Mouse (Mus musculus) neural tube, embryonic 15.5 days (tissue): ENCODE data around the gene Mmp20. TPM values are rescaled to one million over a fixed set of nuclear protein-coding genes. Genes with fewer than 3 reads are reported as not detected.
A peak's percentile ranks its signal among the peaks of the same experiment; 100 is the strongest.

Experiments used
- ATAC-seq: fragments of 200-750 bp; cut with Nextera tagmentation; 2 replicates; pipeline ENCODE4 v1.8.0; 2017; ENCODE audit warnings: mild to moderate bottlenecking, moderate TSS enrichment, moderate library complexity; ENCODE audit not compliant: low FRiP score
- H3K27ac ChIP-seq: fragments of 300-500 bp; sonication (generic); replicated peaks from 2 replicates; pipeline ENCODE4 v1.5.1; 2015; ENCODE audit warnings: mild to moderate bottlenecking, inconsistent platforms
- H3K27me3 ChIP-seq: fragments of 300-500 bp; sonication (generic); replicated peaks from 2 replicates; pipeline ENCODE4 v1.6.1; 2015; ENCODE audit warnings: inconsistent platforms
- H3K36me3 ChIP-seq: fragments of 300-500 bp; sonication (generic); 2 replicates; pipeline ENCODE4 v1.6.1; 2015; ENCODE audit warnings: inconsistent platforms
- H3K4me1 ChIP-seq: fragments of 300-500 bp; sonication (generic); 2 replicates; pipeline ENCODE4 v1.6.1; 2015; ENCODE audit warnings: inconsistent platforms
- H3K4me2 ChIP-seq: fragments of 300-500 bp; sonication (generic); 2 replicates; pipeline ENCODE4 v1.6.1; 2015; ENCODE audit warnings: inconsistent platforms, mild to moderate bottlenecking, moderate library complexity
- H3K4me3 ChIP-seq: fragments of 300-500 bp; sonication (generic); replicated peaks from 2 replicates; pipeline ENCODE4 v1.5.1; 2015; ENCODE audit warnings: mild to moderate bottlenecking, inconsistent platforms
- H3K9ac ChIP-seq: fragments of 300-500 bp; sonication (generic); replicated peaks from 2 replicates; pipeline ENCODE4 v1.6.1; 2015; ENCODE audit warnings: mild to moderate bottlenecking, inconsistent platforms
- H3K9me3 ChIP-seq: fragments of 300-500 bp; sonication (generic); replicated peaks from 2 replicates; pipeline ENCODE4 v1.6.1; 2016; ENCODE audit warnings: inconsistent platforms
- WGBS: fragments of 180-500 bp; shearing (Covaris S2); methylation state at CpG from one replicate; pipeline ENCODE4 v1.1.7; 2015; ENCODE audit warnings: mixed read lengths; 5-methylcytosine and 5-hydroxymethylcytosine counted together
- polyA plus RNA-seq: library from polyadenylated mRNA; unstranded; fragments of >200 nt; fragmentation: Nextera tagmentation; extraction: Ambion mirVana; gene quantifications from 2 replicates; pipeline ENCODE4 v1.2.1, GENCODE M21; 2015

Mmp20 gene
- polyA plus RNA-seq, 1 experiment from 2014 or later: not detected

DNA sequence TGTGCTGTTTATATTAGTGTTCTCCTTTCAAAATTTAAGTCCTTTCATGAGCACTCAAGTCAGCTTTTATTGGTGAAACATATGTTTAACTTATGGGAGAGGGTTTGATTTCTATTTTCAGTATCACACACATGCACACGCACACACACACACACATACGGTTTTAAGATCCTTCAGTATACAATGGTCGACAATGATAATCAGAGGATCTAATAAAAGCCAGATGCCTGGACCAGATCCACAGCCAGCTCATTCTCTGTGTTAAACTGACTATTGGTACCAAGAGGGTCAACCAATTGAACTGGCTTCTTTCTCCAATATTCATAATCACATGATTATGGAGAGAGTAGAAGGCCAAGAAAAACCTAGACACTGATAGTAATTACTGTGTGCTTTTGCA is 67.6 kb downstream of the Mmp20 start:
- no peaks in the 10 kb centered on the region for H3K4me1 ChIP-seq
- H3K9me3 ChIP-seq: no peaks in the 10 kb centered on the region
- no peak overlapping the region for H3K4me2 ChIP-seq
- 94% methylated on average over 3 of the region's 3 CpGs for WGBS
- ATAC-seq: no peak
- no peak overlapping the region for H3K9ac ChIP-seq
- no peak overlapping the region for H3K27ac ChIP-seq
- no peaks in the 10 kb centered on the region for H3K36me3 ChIP-seq
- H3K27me3 ChIP-seq: no peaks in the 10 kb centered on the region
- H3K4me3 ChIP-seq: no peak overlapping the region

DNA sequence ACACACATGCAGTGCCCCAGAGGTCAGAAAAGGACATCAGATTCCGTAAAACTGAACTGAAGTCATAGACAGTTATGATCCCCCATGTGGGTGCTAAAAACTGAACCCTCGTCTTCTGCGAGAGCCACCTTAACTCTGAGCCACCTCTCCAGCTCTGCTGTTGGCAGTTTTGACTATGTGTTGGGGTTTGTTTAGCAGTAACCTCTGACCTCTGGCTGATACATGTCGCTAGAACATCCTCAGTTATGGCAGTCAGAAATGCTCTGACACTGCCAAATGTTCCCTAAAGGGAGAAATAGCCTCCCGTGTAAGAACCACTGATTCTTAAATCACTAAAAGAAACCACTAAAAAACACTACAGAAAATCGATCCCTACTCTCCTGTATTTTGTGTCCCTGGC is 80.7 kb downstream of the Mmp20 start:
- no peak for ATAC-seq
- H3K9me3 ChIP-seq: no peaks in the 10 kb centered on the region
- WGBS: 79% methylated on average over 6 of the region's 6 CpGs
- H3K4me3 ChIP-seq: no peak overlapping the region
- H3K9ac ChIP-seq: no peak overlapping the region
- H3K27me3 ChIP-seq: no peaks in the 10 kb centered on the region
- no peak overlapping the region for H3K27ac ChIP-seq
- no peak overlapping the region for H3K4me2 ChIP-seq
- H3K4me1 ChIP-seq: no peaks in the 10 kb centered on the region
- H3K36me3 ChIP-seq: no peaks in the 10 kb centered on the region

DNA sequence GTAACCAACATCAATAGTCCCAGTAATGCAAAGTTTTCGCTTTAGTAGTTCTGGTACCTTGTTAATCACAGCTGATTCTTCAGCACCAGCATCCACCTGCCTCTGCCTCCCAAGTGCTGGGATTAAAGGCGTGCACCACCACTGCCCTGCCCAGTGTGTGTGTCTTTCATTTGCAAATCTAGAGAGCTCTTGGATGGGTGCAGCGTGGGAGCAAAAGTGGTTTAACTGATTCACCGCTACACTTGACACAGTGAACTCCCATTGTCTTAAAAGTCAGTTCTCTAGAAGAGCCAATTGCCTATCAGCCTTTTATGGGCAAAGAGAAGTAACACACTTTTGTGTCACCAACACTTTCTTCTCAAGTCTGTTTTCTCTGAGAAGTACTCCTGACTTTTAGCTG is 83.2 kb downstream of the Mmp20 start:
- H3K27ac ChIP-seq: no peak overlapping the region
- ATAC-seq: no peak
- no peaks in the 10 kb centered on the region for H3K36me3 ChIP-seq
- no peak overlapping the region for H3K4me2 ChIP-seq
- 76% methylated on average over 4 of the region's 4 CpGs for WGBS
- no peaks in the 10 kb centered on the region for H3K9me3 ChIP-seq
- H3K9ac ChIP-seq: no peak overlapping the region
- no peak overlapping the region for H3K4me3 ChIP-seq
- no peaks in the 10 kb centered on the region for H3K4me1 ChIP-seq
- H3K27me3 ChIP-seq: no peaks in the 10 kb centered on the region

DNA sequence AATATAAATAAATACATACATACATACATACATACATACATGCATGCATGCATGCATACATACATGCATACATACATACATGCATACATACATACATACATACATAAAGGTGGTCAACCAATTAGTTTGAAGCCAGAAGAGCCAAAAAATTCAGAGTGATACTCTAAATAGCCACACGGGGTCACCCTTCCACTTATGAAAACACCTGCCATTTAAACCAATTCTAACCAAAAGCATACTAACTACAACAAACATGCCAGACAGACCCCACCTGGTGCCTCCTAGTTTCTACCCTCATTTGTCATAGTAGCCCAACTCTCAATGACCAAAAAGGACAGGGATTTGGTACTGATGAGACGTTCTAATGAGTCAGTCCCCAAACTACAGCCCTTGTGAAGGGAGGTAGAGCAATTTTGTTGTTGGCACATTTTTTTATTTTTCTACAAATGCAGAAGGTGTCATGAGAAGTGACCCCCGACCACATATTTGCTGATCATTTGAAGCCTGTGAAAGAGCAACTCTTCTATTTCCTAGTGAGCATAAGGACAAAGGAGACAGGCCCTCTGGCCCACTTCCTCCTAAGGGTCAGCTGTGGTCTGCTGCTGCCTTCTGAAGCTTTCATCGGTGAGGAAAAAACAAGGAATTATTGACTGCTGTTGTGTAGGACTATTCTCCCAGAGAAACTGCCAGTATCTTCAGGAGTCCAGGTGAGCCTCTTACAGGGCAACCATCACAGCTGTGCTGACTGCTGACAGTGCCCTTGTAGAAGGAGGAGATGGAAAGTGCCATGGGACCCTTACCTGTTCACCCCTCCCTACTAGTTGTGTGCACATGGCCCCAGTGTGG is 86.3 kb downstream of the Mmp20 start:
- Histone ChIP-seq H3K9ac (no peak overlapping the region), H3K27ac (no peak overlapping the region), H3K4me3 (no peak overlapping the region), H3K36me3 (no peaks in the 10 kb centered on the region), H3K9me3 (no peaks in the 10 kb centered on the region), H3K27me3 (no peaks in the 10 kb centered on the region), H3K4me1 (no peaks in the 10 kb centered on the region), H3K4me2 (no peak overlapping the region)
- 43% methylated on average over 4 of the region's 4 CpGs for WGBS
- ATAC-seq: peak; percentile 59; the same call in 1 of the 2 replicates

DNA sequence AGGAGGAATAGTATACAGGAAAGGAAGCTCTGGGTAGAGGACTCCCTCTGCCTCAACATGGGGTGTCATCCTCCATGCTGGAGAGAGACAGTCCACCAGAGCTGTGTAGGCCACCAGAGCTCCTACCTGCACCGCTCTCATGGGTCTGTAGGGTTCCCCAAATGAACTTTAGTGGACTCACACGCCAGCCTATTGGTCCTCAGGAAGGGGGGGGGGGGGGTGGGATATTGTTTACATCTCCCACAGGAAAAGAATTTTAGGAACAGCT is 86.8 kb downstream of the Mmp20 start:
- Histone ChIP-seq H3K27ac (no peak overlapping the region), H3K4me2 (no peak overlapping the region), H3K4me3 (no peak overlapping the region), H3K9me3 (no peaks in the 10 kb centered on the region), H3K9ac (no peak overlapping the region), H3K27me3 (no peaks in the 10 kb centered on the region), H3K36me3 (no peaks in the 10 kb centered on the region), H3K4me1 (no peaks in the 10 kb centered on the region)
- WGBS: 71% methylated on average over 2 of the region's 2 CpGs
- no peak for ATAC-seq

DNA sequence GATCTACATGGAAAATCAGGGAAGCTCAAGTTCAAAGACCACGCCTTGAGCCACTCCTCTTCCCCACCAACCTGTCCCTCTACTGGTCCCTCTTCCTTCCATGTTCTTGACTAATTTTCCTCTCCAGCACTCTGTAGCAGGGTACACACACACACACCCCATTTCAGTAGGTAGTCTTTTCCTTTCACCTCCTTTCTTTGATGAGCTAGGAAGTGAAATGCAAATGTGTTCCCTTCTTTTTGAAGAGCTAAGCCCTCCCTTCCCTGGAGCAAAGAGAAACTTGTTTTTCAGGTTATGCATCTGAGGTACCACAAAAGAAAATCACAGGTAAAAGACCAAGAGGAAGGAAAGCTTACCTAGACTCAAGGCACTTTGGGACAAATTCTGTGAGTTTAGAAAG is 93.5 kb downstream of the Mmp20 start:
- H3K9me3 ChIP-seq: no peaks in the 10 kb centered on the region
- H3K4me2 ChIP-seq: no peak overlapping the region
- no peak overlapping the region for H3K4me3 ChIP-seq
- WGBS: 92% methylated on average over 1 of the region's 1 CpGs
- no peaks in the 10 kb centered on the region for H3K27me3 ChIP-seq
- H3K27ac ChIP-seq: no peak overlapping the region
- H3K36me3 ChIP-seq: no peaks in the 10 kb centered on the region
- no peaks in the 10 kb centered on the region for H3K4me1 ChIP-seq
- ATAC-seq: no peak
- H3K9ac ChIP-seq: no peak overlapping the region

Other genes with a start within 250 kb of the Mmp20 start
- not detected in 2 replicates for gene Mmp1b, start 240.2 kb upstream of the Mmp20 start, polyA plus RNA-seq
- not detected in 2 replicates for gene Mmp3, start 182.4 kb upstream of the Mmp20 start, polyA plus RNA-seq
- gene Mmp10, start 125.9 kb upstream of the Mmp20 start, polyA plus RNA-seq: not detected in 2 replicates
- gene Mmp8, start 69.8 kb upstream of the Mmp20 start, polyA plus RNA-seq: 0.12 and 0.33 TPM in 2 replicates
- gene Mmp27, start 56.8 kb upstream of the Mmp20 start, polyA plus RNA-seq: not detected in 2 replicates
- gene Mmp7, start 63.9 kb downstream of the Mmp20 start, polyA plus RNA-seq: not detected in 2 replicates
- 13.5 and 32.2 TPM in 2 replicates for gene Tmem123, start 135.8 kb downstream of the Mmp20 start, polyA plus RNA-seq
- 37.8 and 40.2 TPM in 2 replicates for gene Birc2, start 208.8 kb downstream of the Mmp20 start, polyA plus RNA-seq
- gene Birc3, start 245.0 kb downstream of the Mmp20 start, polyA plus RNA-seq: 2.2 and 6.5 TPM in 2 replicates